ENCODE assay signal across 18 mouse cellular contexts in the genomic region with DNA sequence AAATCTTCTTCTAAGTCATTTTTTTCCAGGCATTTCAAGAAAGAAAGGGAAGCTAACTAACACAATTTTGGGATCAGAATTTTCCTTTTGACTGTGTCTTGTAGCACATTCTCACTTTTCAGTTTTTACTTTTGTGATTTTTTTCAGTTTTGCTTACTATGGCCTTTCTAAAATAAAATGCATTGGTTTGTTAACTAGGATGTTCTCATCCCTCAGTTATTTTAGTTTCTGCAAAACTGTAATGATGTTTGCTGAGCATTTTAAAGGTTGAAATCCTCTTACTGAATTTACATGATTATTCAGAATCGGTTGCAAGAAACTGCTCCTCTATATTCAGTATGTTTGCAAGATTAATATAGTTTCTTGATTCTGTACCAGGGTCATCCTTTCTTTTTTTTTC.
DNase-seq lines count a peak whose midpoint lies in the region; ATAC-seq lines count a peak whose summit lies in the region.
"Had no signal": no experiment of that assay in that cellular context is flagged by ENCODE, and none has a peak within 500 bp of the region (broad histone marks: within the 10 kb centered on the region; RNA-seq: fewer than 3 reads in every experiment).

No protein-coding gene starts in this region.

- ATAC-seq in frontal cortex, adult (ENCODE audit: low TSS enrichment): peak; percentile 92
- ATAC-seq: activated CD4-positive, CD25-positive, alpha-beta regulatory T cell, adult 4 months; CD4-positive, CD25-positive, alpha-beta regulatory T cell, adult 4 months; Patski had no signal

- no peak for DNase-seq in frontal cortex, postnatal 10 days (ENCODE audit: low spot score in 2 of 2)
- peak; percentile 29 for DNase-seq in brain, adult 2 months (ENCODE audit: low read depth, low spot score)
- DNase-seq in cerebellum, adult 18-20 months: no peak
- DNase-seq: adrenal gland, adult 2 months; adrenal gland, adult 8-10 months; adrenal gland, postnatal 10 days; adrenal gland, postnatal 14 days; adrenal gland, postnatal 25 days; adrenal gland, postnatal 36 days; B cell, adult 2 months; cerebellum, adult 11 months; cerebellum, adult 11-12 months; cerebellum, adult 2 months; cerebellum, adult 8-10 months had no signal
